Mouse (Mus musculus) intestine, embryonic 15.5 days (tissue): Measurements from ENCODE around the gene Sox5. TPM values are rescaled to one million over a fixed set of nuclear protein-coding genes. Genes with fewer than 3 reads are reported as not detected.
A peak's percentile ranks its signal among the peaks of the same experiment; 100 is the strongest.

Source experiments
- ATAC-seq: fragments of 200-750 bp; cut with Nextera tagmentation; 2 replicates; pipeline ENCODE4 v1.8.0; 2017; ENCODE audit warnings: moderate TSS enrichment, moderate library complexity
- H3K27ac ChIP-seq: fragments of 300-500 bp; sonication (generic); 2 replicates; pipeline ENCODE4 v1.5.1; 2015; ENCODE audit warnings: mild to moderate bottlenecking, inconsistent platforms
- H3K27me3 ChIP-seq: fragments of 300-500 bp; sonication (generic); replicated peaks from 2 replicates; pipeline ENCODE4 v1.6.1; 2015; ENCODE audit warnings: inconsistent platforms
- H3K36me3 ChIP-seq: fragments of 300-500 bp; sonication (generic); 2 replicates; pipeline ENCODE4 v1.6.1; 2015; ENCODE audit warnings: inconsistent platforms
- H3K4me1 ChIP-seq: fragments of 300-500 bp; sonication (generic); replicated peaks from 2 replicates; pipeline ENCODE4 v1.6.1; 2015; ENCODE audit warnings: inconsistent platforms
- H3K4me2 ChIP-seq: fragments of 300-500 bp; sonication (generic); replicated peaks from 2 replicates; pipeline ENCODE4 v1.6.1; 2015; ENCODE audit warnings: mild to moderate bottlenecking, inconsistent platforms
- H3K4me3 ChIP-seq: fragments of 300-500 bp; sonication (generic); replicated peaks from 2 replicates; pipeline ENCODE4 v1.5.1; 2015; ENCODE audit warnings: inconsistent platforms
- H3K9ac ChIP-seq: fragments of 300-500 bp; sonication (generic); 2 replicates; pipeline ENCODE4 v1.6.1; 2015; ENCODE audit warnings: inconsistent platforms
- H3K9me3 ChIP-seq: fragments of 300-500 bp; sonication (generic); 2 replicates; pipeline ENCODE4 v1.6.1; 2016; ENCODE audit warnings: inconsistent platforms
- WGBS: fragments of 180-500 bp; shearing (Covaris S2); methylation state at CpG from one replicate; pipeline ENCODE4 v1.1.7; 2015; 5-methylcytosine and 5-hydroxymethylcytosine counted together
- polyA plus RNA-seq: library from polyadenylated mRNA; unstranded; fragments of >200 nt; fragmentation: Nextera tagmentation; extraction: Ambion mirVana; gene quantifications from 2 replicates; pipeline ENCODE4 v1.2.1, GENCODE M21; 2015

The Sox5 gene
- polyA plus RNA-seq, 1 experiment from 2014 or later, result 12.9 TPM

DNA sequence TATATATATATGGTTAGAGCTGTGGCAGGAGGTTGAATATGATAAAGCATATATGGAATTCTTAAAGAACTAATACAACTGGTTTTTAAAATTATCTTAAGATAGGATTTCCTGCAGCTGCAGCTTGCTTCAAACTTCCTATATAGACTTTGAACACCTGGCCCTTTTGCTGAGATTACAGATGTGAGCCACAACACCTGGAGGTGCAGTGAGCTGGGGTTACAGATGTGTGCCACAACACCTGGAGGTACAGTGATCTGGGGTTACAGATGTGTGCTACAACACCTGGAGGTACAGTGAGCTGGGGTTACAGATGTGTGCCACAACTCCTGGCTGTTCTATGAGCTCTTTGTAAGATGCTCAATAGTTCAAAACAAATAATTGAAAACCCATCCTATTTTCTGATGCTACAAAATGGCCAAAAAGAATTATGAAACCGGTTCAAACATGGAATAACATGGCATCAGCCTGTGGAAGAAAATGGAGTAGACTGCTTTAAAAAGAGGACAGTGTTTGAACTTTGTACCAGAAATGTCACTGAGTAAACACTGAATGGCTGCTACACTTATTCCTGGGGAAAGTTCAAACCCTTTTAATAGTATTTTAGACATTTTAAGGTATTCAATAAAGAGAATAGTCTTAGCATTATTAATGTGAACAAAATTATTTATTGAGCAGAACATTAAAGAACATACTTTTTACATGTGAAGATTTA, 695.5 kb downstream of the Sox5 start:
- Histone ChIP-seq H3K36me3 (no peaks in the 10 kb centered on the region), H3K4me1 (no peaks in the 10 kb centered on the region), H3K27me3 (no peaks in the 10 kb centered on the region), H3K9me3 (no peaks in the 10 kb centered on the region), H3K4me2 (no peak overlapping the region), H3K4me3 (no peak overlapping the region), H3K9ac (no peak overlapping the region), H3K27ac (no peak overlapping the region)
- 65% methylated on average over 1 of the region's 1 CpGs for WGBS
- ATAC-seq, result peak; percentile 56; the same call in 1 of the 2 replicates

GRCm38 (mm10) chr6:144082297-144082696, 699.5 kb downstream of the Sox5 start:
- no peak overlapping the region for H3K4me2 ChIP-seq
- H3K9me3 ChIP-seq, result no peaks in the 10 kb centered on the region
- H3K27me3 ChIP-seq, result no peaks in the 10 kb centered on the region
- WGBS, result 90% methylated on average over 9 of the region's 9 CpGs
- no peak overlapping the region for H3K27ac ChIP-seq
- H3K36me3 ChIP-seq, result no peaks in the 10 kb centered on the region
- no peak overlapping the region for H3K4me3 ChIP-seq
- no peaks in the 10 kb centered on the region for H3K4me1 ChIP-seq
- H3K9ac ChIP-seq, result no peak overlapping the region
- ATAC-seq, result no peak

GRCm38 (mm10) chr6:144077826-144078225, 704.0 kb downstream of the Sox5 start:
- Histone ChIP-seq H3K27me3 (no peaks in the 10 kb centered on the region), H3K36me3 (no peaks in the 10 kb centered on the region), H3K4me2 (no peak overlapping the region), H3K27ac (no peak overlapping the region), H3K9me3 (no peaks in the 10 kb centered on the region), H3K9ac (no peak overlapping the region), H3K4me1 (peaks cover 5% of the 10 kb centered on the region; the same call in 1 of the 2 replicates), H3K4me3 (no peak overlapping the region)
- 95% methylated on average over 7 of the region's 7 CpGs for WGBS
- ATAC-seq, result no peak

- Histone ChIP-seq H3K4me1 (peaks cover 5% of the 10 kb centered on the region; the same call in 1 of the 2 replicates), H3K9ac (no peak overlapping the region), H3K27me3 (no peaks in the 10 kb centered on the region), H3K4me3 (no peak overlapping the region), H3K27ac (no peak overlapping the region), H3K4me2 (no peak overlapping the region), H3K9me3 (no peaks in the 10 kb centered on the region), H3K36me3 (no peaks in the 10 kb centered on the region)
- 95% methylated on average over 4 of the region's 4 CpGs for WGBS
- no peak for ATAC-seq
Observed at GRCm38 (mm10) chr6:144076376-144076775, 705.4 kb downstream of the Sox5 start.

- 71% methylated on average over 12 of the region's 12 CpGs for WGBS
- Histone ChIP-seq H3K36me3 (no peaks in the 10 kb centered on the region), H3K4me3 (no peak overlapping the region), H3K9ac (no peak overlapping the region), H3K27me3 (no peaks in the 10 kb centered on the region), H3K9me3 (no peaks in the 10 kb centered on the region), H3K27ac (no peak overlapping the region), H3K4me2 (0 out of 2 replicates have a peak overlapping the region, but pooled peaks have one; percentile 4), H3K4me1 (peaks cover 5% of the 10 kb centered on the region; the same call in 1 of the 2 replicates)
- ATAC-seq, result peak; percentile 45; the same call in 1 of the 2 replicates
Observed at GRCm38 (mm10) chr6:144075327-144075941, 706.3 kb downstream of the Sox5 start.

DNA sequence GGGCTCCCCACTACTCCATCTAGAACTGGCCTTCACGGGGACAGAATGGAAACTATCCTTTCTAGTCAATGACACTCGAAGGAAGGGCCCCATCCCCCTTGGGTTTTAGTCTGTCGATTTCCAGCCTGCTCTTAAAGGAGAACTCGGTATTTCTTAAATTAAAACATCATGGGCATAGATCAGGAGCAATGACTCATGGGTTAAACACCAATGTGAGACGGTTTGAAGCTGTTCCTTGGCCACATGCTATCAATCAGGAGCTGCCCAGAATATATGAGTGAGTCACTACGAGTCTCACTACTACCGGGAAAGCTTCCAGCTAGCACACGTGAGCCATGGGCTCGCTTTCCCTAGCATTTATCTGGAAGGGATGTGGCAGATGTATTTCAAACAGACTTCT, 707.0 kb downstream of the Sox5 start:
- 34% methylated on average over 9 of the region's 9 CpGs for WGBS
- no peaks in the 10 kb centered on the region for H3K36me3 ChIP-seq
- no peak overlapping the region for H3K9ac ChIP-seq
- H3K4me3 ChIP-seq, result no peak overlapping the region
- peaks cover 5% of the 10 kb centered on the region; the same call in 1 of the 2 replicates for H3K4me1 ChIP-seq
- no peaks in the 10 kb centered on the region for H3K27me3 ChIP-seq
- no peak overlapping the region for H3K27ac ChIP-seq
- peak; percentile 93 for ATAC-seq
- no peaks in the 10 kb centered on the region for H3K9me3 ChIP-seq
- no peak overlapping the region; the same call in 1 of the 2 replicates for H3K4me2 ChIP-seq

- Histone ChIP-seq H3K27me3 (no peaks in the 10 kb centered on the region), H3K36me3 (no peaks in the 10 kb centered on the region), H3K4me3 (no peak overlapping the region), H3K4me1 (peaks cover 5% of the 10 kb centered on the region; the same call in 1 of the 2 replicates), H3K9me3 (no peaks in the 10 kb centered on the region), H3K27ac (no peak overlapping the region), H3K9ac (no peak overlapping the region), H3K4me2 (no peak overlapping the region)
- ATAC-seq, result no peak
- 80% methylated on average over 5 of the region's 5 CpGs for WGBS
Observed at GRCm38 (mm10) chr6:144070461-144070860, 711.3 kb downstream of the Sox5 start.

DNA sequence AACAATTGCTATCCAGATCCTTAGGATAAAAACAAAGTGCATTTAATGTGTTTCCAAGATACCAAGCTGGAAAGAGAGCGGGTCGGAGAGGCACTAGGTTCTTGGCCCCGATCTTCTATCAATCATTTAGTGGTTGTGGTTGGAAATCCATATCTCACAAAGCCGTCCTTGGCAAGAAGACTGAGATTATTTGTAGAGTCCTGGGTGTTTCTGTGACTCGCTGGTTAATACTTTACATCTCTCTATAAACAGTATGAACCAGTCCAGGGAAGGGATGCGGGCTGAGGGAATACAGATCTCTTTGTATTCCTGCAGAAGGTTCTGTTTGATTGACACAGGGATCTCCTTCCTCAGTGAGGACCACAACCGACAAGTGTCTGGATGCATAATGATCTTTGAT, 714.3 kb downstream of the Sox5 start:
- Histone ChIP-seq H3K27ac (no peak overlapping the region), H3K9me3 (no peaks in the 10 kb centered on the region), H3K4me1 (no peaks in the 10 kb centered on the region), H3K4me3 (no peak overlapping the region), H3K36me3 (no peaks in the 10 kb centered on the region), H3K9ac (no peak overlapping the region), H3K4me2 (no peak overlapping the region), H3K27me3 (no peaks in the 10 kb centered on the region)
- WGBS, result 55% methylated on average over 7 of the region's 7 CpGs
- no peak for ATAC-seq

DNA sequence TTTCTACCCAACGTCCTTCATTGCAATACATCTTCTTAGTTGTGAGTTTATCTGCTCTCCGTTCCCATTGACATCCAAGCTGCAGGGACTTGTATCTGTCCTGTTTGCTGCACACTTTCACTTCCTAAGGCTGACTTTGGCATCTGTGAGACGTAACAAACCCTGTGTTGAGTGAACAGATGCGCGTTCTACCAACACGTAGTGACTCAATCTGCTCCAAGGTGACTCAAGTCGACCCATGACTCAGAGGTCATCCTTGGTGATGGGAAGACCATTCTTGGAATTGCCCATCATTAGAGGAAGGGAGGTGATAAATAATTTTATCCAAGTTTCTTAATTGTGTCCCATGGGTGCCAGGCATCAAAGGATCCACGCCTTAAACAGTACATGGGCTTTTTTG, 719.3 kb downstream of the Sox5 start:
- no peaks in the 10 kb centered on the region for H3K27me3 ChIP-seq
- no peak overlapping the region for H3K27ac ChIP-seq
- no peak for ATAC-seq
- no peaks in the 10 kb centered on the region for H3K9me3 ChIP-seq
- no peak overlapping the region for H3K4me2 ChIP-seq
- no peaks in the 10 kb centered on the region for H3K4me1 ChIP-seq
- H3K9ac ChIP-seq, result no peak overlapping the region
- no peak overlapping the region for H3K4me3 ChIP-seq
- H3K36me3 ChIP-seq, result no peaks in the 10 kb centered on the region
- 86% methylated on average over 8 of the region's 8 CpGs for WGBS

DNA sequence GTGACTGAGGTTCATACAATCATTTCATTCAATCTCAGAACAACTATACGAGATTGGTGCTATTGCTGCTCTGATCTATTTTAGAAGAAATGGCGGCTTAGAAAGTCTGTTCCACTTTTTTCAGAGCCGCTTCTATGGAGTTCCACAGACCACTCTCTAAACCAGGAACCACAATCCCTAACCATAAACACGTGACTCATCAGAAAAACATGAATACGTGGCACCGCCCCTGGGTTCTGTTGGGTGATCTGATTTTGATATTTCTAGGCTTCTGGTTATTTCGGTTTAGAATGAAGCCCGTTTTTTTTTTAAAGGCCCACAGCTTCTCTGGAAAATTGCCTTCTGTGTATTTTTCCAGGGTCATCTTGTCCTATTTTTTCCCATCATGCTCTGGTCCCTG, 720.0 kb downstream of the Sox5 start:
- ATAC-seq, result no peak
- Histone ChIP-seq H3K4me2 (no peak overlapping the region), H3K27ac (no peak overlapping the region), H3K4me3 (no peak overlapping the region), H3K36me3 (no peaks in the 10 kb centered on the region), H3K9ac (no peak overlapping the region), H3K9me3 (no peaks in the 10 kb centered on the region), H3K4me1 (no peaks in the 10 kb centered on the region), H3K27me3 (no peaks in the 10 kb centered on the region)
- 92% methylated on average over 8 of the region's 8 CpGs for WGBS

- Histone ChIP-seq H3K4me2 (no peak overlapping the region), H3K27ac (no peak overlapping the region), H3K36me3 (no peaks in the 10 kb centered on the region), H3K9ac (no peak overlapping the region), H3K27me3 (no peaks in the 10 kb centered on the region), H3K9me3 (no peaks in the 10 kb centered on the region), H3K4me1 (0 out of 2 replicates have a peak, but pooled peaks cover 3% of the 10 kb centered on the region), H3K4me3 (no peak overlapping the region)
- 78% methylated on average over 14 of the region's 14 CpGs for whole genome bisulfite sequencing
- no peak; the same call in 1 of the 2 replicates for ATAC-seq
Observed at GRCm38 (mm10) chr6:144057098-144057632, 724.6 kb downstream of the Sox5 start.

- no peak overlapping the region for H3K4me3 ChIP-seq
- 61% methylated on average over 10 of the region's 10 CpGs for WGBS
- 0 out of 2 replicates have a peak, but pooled peaks cover 3% of the 10 kb centered on the region for H3K4me1 ChIP-seq
- H3K9ac ChIP-seq, result no peak overlapping the region
- H3K27me3 ChIP-seq, result no peaks in the 10 kb centered on the region
- no peak overlapping the region for H3K27ac ChIP-seq
- no peaks in the 10 kb centered on the region for H3K36me3 ChIP-seq
- H3K9me3 ChIP-seq, result no peaks in the 10 kb centered on the region
- no peak overlapping the region for H3K4me2 ChIP-seq
- peak; percentile 53; the same call in 1 of the 2 replicates for ATAC-seq
Observed at GRCm38 (mm10) chr6:144056252-144057097, 725.3 kb downstream of the Sox5 start.
